Mouse (Mus musculus) megakaryocyte, embryonic 14.5 days (primary cell): ENCODE measurements around the gene Polr2l.

Experiments
- FLI1 ChIP-seq: IDR thresholded peaks from 2 replicates; pipeline ENCODE4 v1.6.1; 2012; ENCODE audit warnings: low read length, inconsistent platforms, mixed read lengths
- GATA1 ChIP-seq: IDR thresholded peaks from 3 replicates; pipeline ENCODE4 v1.6.1; 2012; ENCODE audit warnings: mixed read lengths, low read length, inconsistent platforms, borderline replicate concordance

- TF ChIP-seq GATA1 (no peak), FLI1 (no peak)
Measured at GRCm38 (mm10) chr7:141435856-141436522, 38.9 kb downstream of the Polr2l start.
